Mouse (Mus musculus) adrenal gland, postnatal 4 days (tissue): ENCODE data around the gene Hoxb7. TPM values are rescaled to one million over a fixed set of nuclear protein-coding genes. Genes with fewer than 3 reads are reported as not detected.

Experiments used
- DNase-seq, 2 experiments: peaks; one replicate each; pipeline ENCODE4 v3.0.0; 2021 to 2022; ENCODE audit warnings: low spot score in 2 of 2, mixed read lengths in 2 of 2
- total RNA-seq, 2 experiments: library from RNA; stranded (reverse); gene quantifications; 2 replicates each; pipeline ENCODE4 v1.2.3; 2021

Hoxb7 gene
- total RNA-seq, 2 experiments from 2014 or later = 39.4 to 49.8 TPM

GRCm38 (mm10) chr11:96267021-96267920 lies 19.2 kb upstream of the Hoxb7 start:
- no peak for DNase-seq

DNA sequence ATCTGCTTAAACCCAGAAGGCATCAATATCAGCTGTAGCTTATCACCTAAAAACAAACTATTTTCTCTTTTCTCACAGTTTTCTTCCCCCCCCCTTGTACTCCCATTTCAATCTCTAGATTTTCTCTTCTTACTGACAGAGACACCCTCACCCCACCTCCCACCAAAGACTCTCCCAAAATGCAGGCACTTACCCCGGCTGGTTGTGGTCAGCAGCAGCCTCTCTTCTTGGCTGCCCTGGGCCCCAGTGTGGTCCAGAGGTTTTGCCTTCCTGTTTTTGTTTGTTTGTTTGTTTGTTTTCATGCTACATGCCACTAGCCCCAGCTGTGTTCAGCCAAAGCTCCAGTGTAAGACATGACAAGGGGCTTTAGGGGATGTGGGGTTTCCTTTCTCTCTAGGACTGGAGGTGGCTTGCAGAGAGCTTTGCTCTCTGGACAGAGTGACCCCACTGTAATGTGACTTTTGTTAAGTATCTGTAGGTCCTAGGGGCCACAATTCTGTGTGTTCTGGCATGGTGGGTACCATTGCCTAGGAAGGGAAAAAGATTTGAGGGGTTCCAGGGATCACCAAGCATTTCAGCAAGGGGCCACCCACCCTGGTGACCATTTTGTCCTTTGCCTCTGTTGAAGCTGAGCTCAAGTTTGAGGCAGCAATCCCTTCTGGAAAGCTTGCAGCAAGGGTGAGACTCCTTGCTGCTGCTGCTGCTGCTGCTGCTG lies 18.2 kb upstream of the Hoxb7 start:
- DNase-seq = no peak

DNA sequence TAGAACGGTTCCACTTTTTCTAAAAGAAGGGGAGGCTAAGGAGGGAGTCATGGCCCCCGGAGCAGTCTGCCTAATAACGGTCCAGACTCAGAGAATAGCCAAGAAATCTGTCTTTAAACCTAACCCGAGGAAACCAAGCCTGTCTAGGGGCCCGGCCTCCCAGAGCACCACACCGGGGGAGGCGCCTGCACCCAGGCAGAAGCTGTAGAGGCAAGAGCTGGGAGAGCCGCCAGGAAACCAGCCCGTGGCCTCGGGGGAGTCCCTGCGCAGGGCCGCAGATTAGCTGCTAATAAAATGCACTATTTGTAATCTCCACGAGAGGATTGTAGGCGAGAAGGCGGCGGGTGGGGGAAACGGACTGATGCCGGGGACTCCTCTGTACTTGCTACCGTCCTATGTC lies 16.6 kb upstream of the Hoxb7 start:
- peak in 1 of 2 experiments; percentile 82 for DNase-seq

DNA sequence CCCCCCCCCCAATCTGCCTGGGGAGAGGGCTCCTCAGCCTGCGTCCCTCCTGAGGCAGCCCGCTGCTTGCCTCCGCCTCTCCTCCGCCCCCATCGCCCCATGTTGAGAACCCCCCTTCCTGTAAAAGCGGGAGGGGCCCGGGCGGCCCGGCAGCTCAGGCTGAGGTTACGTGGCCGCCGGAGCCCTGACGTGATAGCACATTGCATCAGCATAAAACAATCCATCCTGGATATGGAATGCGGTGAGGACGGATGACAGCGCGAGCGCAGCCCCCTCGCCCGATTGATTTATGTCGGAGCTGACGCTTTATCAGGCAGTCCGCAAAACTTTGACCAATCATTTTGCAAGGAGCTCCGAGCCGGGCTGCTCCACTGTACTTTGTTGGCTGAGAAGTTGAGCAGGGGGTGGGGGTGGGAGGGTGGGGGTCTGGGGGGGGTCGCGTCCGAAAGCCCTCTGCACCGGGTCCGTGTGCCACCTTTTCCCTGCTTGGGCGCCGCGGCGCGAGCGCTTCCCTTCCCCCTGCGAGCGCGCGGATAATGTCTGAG lies 15.4 kb upstream of the Hoxb7 start, which contains the start of gene Hoxb9:
Gene Hoxb9, plus strand, starts transcription at position 462 of the 545 bp plus-strand sequence.
- DNase-seq = peak in 1 of 2 experiments; percentile 76

GRCm38 (mm10) chr11:96271541-96272011 lies 14.8 kb upstream of the Hoxb7 start:
- no peak for DNase-seq

GRCm38 (mm10) chr11:96272024-96272921 lies 14.2 kb upstream of the Hoxb7 start:
- no peak for DNase-seq

DNA sequence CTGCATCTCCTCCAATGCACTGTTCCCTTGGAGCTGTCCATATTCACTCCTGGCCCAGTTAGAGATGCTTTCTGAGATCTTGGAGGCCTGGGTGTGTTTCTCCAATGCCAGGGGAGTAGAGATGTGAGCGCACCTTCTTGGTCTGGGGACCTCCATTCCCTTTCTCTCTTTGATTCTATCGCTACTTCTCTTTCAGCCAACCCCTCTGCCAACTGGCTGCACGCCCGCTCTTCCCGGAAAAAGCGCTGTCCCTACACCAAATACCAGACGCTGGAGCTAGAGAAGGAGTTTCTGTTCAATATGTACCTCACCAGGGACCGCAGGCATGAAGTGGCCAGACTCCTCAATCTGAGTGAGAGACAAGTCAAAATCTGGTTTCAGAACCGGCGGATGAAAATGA lies 12.0 kb upstream of the Hoxb7 start:
- DNase-seq = no peak

DNA sequence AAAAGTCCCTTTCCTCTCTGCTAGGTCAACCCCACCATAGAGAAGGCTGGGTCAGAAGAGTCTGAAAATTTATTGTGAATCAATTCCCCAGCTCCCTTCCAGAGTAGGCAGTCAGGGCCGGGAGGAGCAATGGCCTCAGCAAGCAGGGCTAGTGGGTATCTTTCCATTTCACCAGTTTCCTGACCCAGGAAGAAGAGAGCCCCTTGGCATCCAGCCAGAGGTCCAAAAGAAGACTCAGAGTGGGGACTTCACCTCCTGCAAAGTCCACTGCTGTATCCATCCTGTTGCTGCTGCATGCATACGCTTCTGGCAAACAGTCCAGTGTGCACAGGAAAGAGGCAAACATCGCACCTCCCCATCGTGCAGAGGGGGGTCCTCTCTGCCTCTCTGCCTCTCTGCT lies 10.5 kb upstream of the Hoxb7 start:
- no peak for DNase-seq

- no peak for DNase-seq
Observed at GRCm38 (mm10) chr11:96277151-96278044, 9.0 kb upstream of the Hoxb7 start.

- DNase-seq = no peak
Observed at GRCm38 (mm10) chr11:96278324-96278723, 8.1 kb upstream of the Hoxb7 start.

DNA sequence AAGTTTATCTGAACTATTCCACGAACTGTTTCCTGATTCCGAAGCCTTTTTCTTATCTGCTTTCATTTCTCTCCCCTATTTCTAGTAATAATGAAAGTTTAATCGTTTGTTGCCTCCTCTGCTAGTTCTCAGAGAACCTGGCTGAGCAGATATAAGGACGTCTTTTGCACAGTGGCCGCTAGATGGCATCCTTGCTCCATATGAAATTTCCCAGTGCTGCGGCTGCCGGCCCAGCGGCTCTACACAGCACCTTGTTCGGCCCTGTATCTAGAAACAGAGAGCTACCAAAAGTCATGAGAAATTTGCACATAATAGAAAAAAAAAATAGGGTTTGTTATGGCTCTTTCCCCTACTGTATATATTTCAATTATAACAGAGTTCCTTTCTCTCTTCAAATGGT lies 7.7 kb upstream of the Hoxb7 start:
- peak in 1 of 2 experiments; percentile 71 for DNase-seq

DNA sequence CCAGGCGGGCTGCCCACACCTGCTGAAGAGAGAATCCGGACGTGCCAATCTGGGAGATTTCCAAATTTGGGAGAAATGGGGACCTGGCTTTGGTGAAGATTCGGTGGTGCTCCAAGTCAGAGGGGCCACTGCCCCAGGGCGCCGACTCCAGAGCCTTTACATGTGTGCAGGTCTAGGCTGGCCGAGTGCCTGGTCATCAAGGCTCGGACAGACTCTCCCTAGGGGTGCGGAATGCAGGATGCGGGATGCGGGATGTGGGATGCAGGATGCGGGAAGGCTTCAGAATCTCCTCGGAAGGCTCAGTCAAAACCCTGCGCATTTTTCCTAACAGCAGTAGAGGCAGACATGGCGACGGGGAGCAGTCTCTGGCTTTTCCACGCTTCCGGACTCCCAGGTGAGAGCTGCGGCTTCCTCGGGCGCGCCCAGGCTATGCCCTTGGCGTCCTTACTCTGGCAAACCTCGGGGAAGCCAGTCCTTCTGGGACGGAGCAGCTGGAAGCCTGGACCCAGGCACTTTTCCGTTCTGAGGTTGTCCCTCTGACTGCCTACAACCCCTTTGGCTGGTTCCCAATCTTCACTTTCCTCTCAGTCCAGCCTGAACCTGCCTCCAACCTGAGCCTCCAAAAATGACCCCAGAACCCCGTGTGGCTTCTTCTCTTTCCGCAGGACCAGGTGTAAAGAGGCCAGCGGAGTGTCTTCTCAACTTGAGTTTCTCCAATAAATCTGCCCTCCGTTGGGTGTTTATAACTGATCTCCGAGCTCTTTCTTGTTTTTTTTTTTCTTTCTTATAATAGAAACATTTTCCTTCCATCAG lies 6.8 kb upstream of the Hoxb7 start:
- DNase-seq = no peak

DNA sequence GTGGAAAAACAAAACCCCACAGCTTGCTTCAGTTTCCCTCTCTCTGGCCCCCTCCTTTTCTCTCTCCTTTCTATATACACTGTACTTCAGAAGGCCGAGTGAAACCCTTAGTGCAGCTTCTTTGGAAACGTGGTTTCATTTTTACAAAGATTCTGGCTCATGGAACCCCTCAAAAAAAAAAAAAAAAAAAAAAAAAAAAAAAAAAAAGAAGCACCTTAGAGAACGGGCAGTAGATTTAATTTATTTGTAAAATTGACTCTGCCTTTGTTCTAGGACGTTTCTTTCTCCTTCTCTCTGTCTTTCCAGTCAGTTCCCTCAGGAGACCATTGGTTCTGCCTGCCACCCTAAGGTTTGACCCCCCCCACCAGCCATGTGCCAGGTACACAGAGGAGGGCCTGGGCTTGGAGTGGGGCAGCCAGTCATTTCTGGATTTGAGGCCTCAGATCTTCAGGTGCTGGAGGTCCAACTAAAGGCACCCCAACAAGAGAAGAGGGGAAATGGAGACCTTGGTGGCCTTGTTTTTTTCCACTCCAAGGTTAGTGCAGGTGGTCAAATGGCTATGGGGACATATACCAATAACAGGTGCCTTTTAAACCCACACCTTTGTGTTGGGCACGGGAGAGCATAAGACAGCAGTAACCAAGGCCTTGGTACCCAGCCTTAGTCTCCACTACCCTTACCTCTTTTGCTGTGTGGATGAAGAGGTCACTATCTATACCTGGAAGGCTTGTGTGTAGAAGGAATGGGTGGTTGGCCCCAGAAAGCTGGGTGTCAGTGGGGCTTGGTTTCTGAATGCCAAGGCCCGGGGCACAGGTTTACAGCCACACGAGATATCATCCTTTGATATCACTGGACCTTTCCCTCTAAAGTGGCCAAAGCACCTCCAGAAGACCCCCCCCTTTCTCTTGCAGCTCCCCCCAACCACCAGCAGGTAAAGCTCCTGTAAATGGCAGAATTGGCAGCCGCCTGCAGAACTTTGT lies 5.7 kb upstream of the Hoxb7 start:
- no peak for DNase-seq

DNA sequence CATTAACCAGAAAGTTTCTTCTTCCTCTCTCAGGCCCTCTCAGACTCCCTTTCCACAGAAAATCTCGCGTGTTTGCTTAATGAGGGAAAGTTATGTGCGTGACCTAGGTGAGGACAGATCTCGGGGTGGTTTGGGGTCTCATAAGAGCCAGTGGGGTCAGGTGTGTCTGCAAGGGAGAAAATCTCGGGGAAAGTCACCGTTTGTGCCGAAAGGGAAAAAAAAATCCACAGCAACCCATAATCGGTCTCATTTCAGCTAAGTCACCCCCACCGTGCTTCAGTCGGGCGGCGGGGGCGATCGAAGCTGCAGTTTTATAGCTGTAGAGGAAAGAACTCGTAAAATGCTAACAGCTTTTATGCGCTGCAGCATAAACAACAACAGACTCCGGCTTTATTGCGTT lies 5.0 kb upstream of the Hoxb7 start:
- no peak for DNase-seq

DNA sequence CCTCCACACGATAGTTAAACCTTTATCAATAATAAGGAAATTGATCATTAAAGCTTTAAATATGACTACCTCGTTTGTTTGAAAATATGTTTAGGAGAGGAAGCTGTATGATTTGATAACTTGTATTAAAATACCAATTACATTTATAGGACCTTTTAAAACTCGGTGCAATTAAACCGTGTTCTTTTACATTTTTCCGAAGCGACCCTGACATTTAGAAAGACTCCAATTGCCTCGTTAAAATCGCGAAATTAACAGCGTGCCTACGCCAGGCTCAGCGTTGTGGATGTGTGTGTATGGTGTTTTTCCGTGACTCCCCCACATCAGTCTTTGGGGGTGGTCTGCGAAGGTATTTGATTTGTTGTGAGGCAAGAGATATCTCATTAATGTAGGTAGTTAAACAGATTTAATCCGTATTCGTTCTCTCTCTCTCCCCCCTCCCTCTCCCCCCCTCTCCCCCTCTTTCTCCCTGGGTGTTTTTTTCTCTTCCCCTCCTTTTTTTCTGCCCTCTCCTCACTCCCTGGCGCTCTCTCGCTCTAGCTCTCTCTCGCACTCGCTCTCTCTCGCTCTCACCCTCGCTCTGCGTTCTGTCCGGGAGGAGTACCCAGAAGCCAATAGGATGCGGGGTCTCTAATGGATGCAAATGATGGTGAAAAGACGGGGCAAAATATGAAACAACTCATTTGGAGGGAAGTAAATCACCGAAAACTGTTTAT lies 4.4 kb upstream of the Hoxb7 start, which contains the start of gene Hoxb8:
Gene Hoxb8, plus strand, starts transcription at position 51 of the 716 bp plus-strand sequence.
- no peak for DNase-seq

DNA sequence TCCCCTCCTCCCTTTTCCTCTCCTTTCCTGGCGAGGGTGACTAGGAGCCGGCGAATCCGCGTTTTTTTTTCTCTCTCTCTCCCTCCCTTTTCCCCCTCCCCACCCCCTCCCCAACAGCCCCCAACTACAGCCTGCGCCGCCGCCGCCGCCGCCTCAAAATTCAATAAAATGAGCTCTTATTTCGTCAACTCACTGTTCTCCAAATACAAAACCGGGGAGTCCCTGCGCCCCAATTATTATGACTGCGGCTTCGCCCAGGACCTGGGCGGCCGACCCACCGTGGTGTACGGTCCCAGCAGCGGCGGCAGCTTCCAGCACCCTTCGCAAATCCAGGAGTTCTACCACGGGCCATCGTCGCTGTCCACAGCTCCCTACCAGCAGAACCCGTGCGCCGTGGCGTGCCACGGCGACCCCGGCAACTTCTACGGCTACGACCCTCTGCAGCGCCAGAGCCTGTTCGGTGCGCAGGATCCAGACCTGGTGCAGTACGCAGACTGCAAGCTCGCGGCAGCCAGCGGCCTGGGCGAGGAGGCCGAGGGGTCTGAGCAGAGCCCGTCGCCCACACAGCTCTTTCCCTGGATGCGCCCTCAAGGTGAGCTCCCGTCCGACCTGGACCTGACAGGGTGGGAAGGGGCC lies 3.5 kb upstream of the Hoxb7 start:
- no peak for DNase-seq
